9 mouse cellular contexts compared by ENCODE assay signal in the genomic region with DNA sequence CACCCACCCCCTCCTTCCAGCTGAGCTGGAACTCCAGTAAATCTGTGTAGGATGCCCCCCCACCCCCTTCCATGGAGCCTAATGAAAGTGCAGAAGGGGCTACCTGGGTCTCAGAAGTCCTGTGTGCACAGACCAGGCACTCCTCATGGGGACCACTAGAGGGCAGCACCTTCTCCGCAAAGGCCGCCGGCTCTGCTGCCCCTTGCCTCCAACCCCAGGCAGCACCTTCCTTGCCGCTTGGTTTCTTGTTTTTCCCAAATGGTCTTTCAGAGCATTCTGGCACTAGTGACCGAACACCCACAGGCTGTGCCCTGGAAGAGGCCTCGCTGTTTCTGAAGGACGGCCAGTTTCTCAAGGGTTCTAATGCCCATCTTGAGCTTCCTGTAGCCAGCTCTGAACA. TPM values are rescaled to one million over a fixed set of nuclear protein-coding genes. Genes with fewer than 3 reads are reported as not detected.
DNase-seq lines count a peak whose midpoint lies in the region; ATAC-seq and TF ChIP-seq lines count a peak whose summit lies in the region.
"Had no signal": no experiment of that assay in that cellular context is flagged by ENCODE, and none has a peak within 500 bp of the region (broad histone marks: within the 10 kb centered on the region; RNA-seq: fewer than 3 reads in every experiment).

No protein-coding gene starts in this region.

- TF ChIP-seq EP300 in MEL (IDR thresholded peaks at IDR 0.05; ENCODE audit: low read depth in 1 of 2, low read length in 2 of 2): no peak
- no peak for TF ChIP-seq EP300 in heart, adult 2 months (IDR thresholded peaks at IDR 0.05; ENCODE audit: insufficient read depth, low read depth, low read length)

- TF ChIP-seq CTCF in MEL (IDR thresholded peaks at IDR 0.05 in 2 of 3, conservative IDR thresholded peaks at IDR 0.05 in 1 of 3; ENCODE audit: control insufficient read depth in 1 of 3, insufficient read depth in 1 of 3, low read depth in 2 of 3, low read length in 3 of 3, poor library complexity in 1 of 3, severe bottlenecking in 1 of 3): peak; percentile 42 to 72 (median 50)
- TF ChIP-seq CTCF in heart, adult 2 months (IDR thresholded peaks at IDR 0.05): peak; percentile 78
- TF ChIP-seq CTCF in lung, embryonic 14.5 days (IDR thresholded peaks at IDR 0.05; ENCODE audit: low read depth): peak; percentile 88

- peaks cover 6 to 18% of the 10 kb centered on the region in 2 experiments; a peak in 3 of 4 replicates for H3K4me1 ChIP-seq in MEL (ENCODE audit: control insufficient read depth in 1 of 2, insufficient read depth in 2 of 2, low read length in 2 of 2)
- H3K4me1 ChIP-seq in heart, adult 2 months (ENCODE audit: control insufficient read depth, insufficient read depth, low read length): no peaks in the 10 kb centered on the region
- H3K4me1 ChIP-seq in kidney, embryonic 14.5 days (ENCODE audit: control insufficient read depth, insufficient read depth, low read length): no peaks in the 10 kb centered on the region
- H3K4me1 ChIP-seq in lung, embryonic 14.5 days (ENCODE audit: insufficient read depth): no peaks in the 10 kb centered on the region

- peak; percentile 24 for DNase-seq in gastrocnemius, adult 18-20 months (ENCODE audit: low spot score)
- DNase-seq in gastrocnemius, adult 8-10 months (ENCODE audit: low spot score in 2 of 2): no peak
- DNase-seq in MEL (ENCODE audit: low read depth, low spot score): peak; percentile 79
- peak; percentile 71 to 72 for DNase-seq in cerebellum, postnatal 10 days
- DNase-seq in heart, adult 2 months: peak; percentile 14 to 45
- DNase-seq in lung, embryonic 14.5 days: peak; percentile 81
- peak; percentile 11 for DNase-seq in right cerebral cortex, postnatal 25 days

- H3K36me3 ChIP-seq in MEL (ENCODE audit: control insufficient read depth in 1 of 2, insufficient read depth in 2 of 2, low read length in 2 of 2): peaks cover 0 to 12% of the 10 kb centered on the region in 2 experiments; a peak in 2 of 4 replicates
- no peaks in the 10 kb centered on the region for H3K36me3 ChIP-seq in heart, adult 2 months (ENCODE audit: control insufficient read depth, insufficient read depth, low read length)
- H3K36me3 ChIP-seq in kidney, embryonic 14.5 days (ENCODE audit: control insufficient read depth, insufficient read depth, low read length): no peaks in the 10 kb centered on the region
- H3K36me3 ChIP-seq in lung, embryonic 14.5 days (ENCODE audit: insufficient read depth): no peaks in the 10 kb centered on the region

- peak overlapping the region; percentile 59 for H3K9ac ChIP-seq in MEL (ENCODE audit: control insufficient read depth, low read depth, low read length, poor library complexity, severe bottlenecking)
- no peak overlapping the region for H3K9ac ChIP-seq in heart, adult 2 months (ENCODE audit: low read depth, low read length)
- no peak overlapping the region for H3K9ac ChIP-seq in kidney, embryonic 14.5 days (ENCODE audit: low read depth, low read length)
- H3K9ac ChIP-seq in lung, embryonic 14.5 days: no peak overlapping the region

- no peak overlapping the region for H3K27ac ChIP-seq in MEL (ENCODE audit: control insufficient read depth, low read depth, low read length)
- H3K27ac ChIP-seq in heart, adult 2 months: no peak overlapping the region
- no peak overlapping the region for H3K27ac ChIP-seq in kidney, embryonic 14.5 days (ENCODE audit: low read depth, low read length)
- no peak overlapping the region for H3K27ac ChIP-seq in lung, embryonic 14.5 days (ENCODE audit: low read depth)
- H3K27ac ChIP-seq: macrophage had no signal

- H3K4me3 ChIP-seq in MEL (ENCODE audit: control insufficient read depth in 1 of 2, insufficient read depth in 1 of 2, low read depth in 2 of 2, low read length in 2 of 2): peak overlapping the region; percentile 46 to 97
- no peak overlapping the region for H3K4me3 ChIP-seq in heart, adult 2 months
- no peak overlapping the region for H3K4me3 ChIP-seq in kidney, embryonic 14.5 days (ENCODE audit: low read length)
- no peak overlapping the region for H3K4me3 ChIP-seq in lung, embryonic 14.5 days (ENCODE audit: low read depth, low read length)

- 0 out of 2 replicates have a peak overlapping the region, but pooled peaks have one; percentile 17 for H3K4me2 ChIP-seq in kidney, embryonic 14.5 days (replicated peaks; ENCODE audit: low read depth, low read length)
- peak overlapping the region; percentile 44 for H3K4me2 ChIP-seq in lung, embryonic 14.5 days

- no peak for TF ChIP-seq POLR2A in MEL (IDR thresholded peaks at IDR 0.05; ENCODE audit: control insufficient read depth in 1 of 2, insufficient read depth in 1 of 2, low read depth in 1 of 2, low read length in 2 of 2, poor library complexity in 1 of 2)
- no peak for TF ChIP-seq POLR2A in heart, adult 2 months (IDR thresholded peaks at IDR 0.05; ENCODE audit: insufficient read depth, low read depth, low read length)

- no peaks in the 10 kb centered on the region for H3K9me3 ChIP-seq in MEL (replicated peaks; ENCODE audit: insufficient read depth, low read length)
- no peaks in the 10 kb centered on the region for H3K9me3 ChIP-seq in kidney, embryonic 14.5 days (ENCODE audit: control insufficient read depth, low read length)
- no peaks in the 10 kb centered on the region for H3K9me3 ChIP-seq in lung, embryonic 14.5 days (ENCODE audit: low read depth, low read length)

- no peaks in the 10 kb centered on the region for H3K79me2 ChIP-seq in MEL (ENCODE audit: control insufficient read depth, insufficient read depth, low read length, poor library complexity)
- H3K79me2 ChIP-seq in heart, adult 2 months (replicated peaks; ENCODE audit: control insufficient read depth, insufficient read depth, low read length): no peaks in the 10 kb centered on the region

- TF ChIP-seq RAD21 in MEL (IDR thresholded peaks at IDR 0.05; ENCODE audit: low read depth, low read length): no peak

- 7% methylated on average over 7 of the region's 7 CpGs for WGBS in heart, adult 2 months
- 4% methylated on average over 7 of the region's 7 CpGs for WGBS in kidney, embryonic 14.5 days
- WGBS in lung, embryonic 14.5 days: 7% methylated on average over 7 of the region's 7 CpGs

- ATAC-seq in kidney, embryonic 14.5 days (ENCODE audit: low FRiP score, low TSS enrichment): 0 out of 2 replicates have a peak, but pooled peaks have one; percentile 40
- ATAC-seq in lung, embryonic 14.5 days (ENCODE audit: insufficient read depth): peak; percentile 71

- intact Hi-C loops in heart, adult 2 months (cut with DNase I): loop anchor here (1.0 to 2.0 kb wide), 2 partner anchors 43 to 72 kb away; no protein-coding TSS in a partner anchor

- H3K27me3 ChIP-seq in MEL (ENCODE audit: control insufficient read depth in 1 of 2, insufficient read depth in 2 of 2, low read length in 2 of 2): no peaks in the 10 kb centered on the region
- no peaks in the 10 kb centered on the region for H3K27me3 ChIP-seq in heart, adult 2 months (ENCODE audit: control insufficient read depth, insufficient read depth, low read length)
- no peaks in the 10 kb centered on the region for H3K27me3 ChIP-seq in kidney, embryonic 14.5 days (ENCODE audit: control insufficient read depth, insufficient read depth, low read length)
- no peaks in the 10 kb centered on the region for H3K27me3 ChIP-seq in lung, embryonic 14.5 days (ENCODE audit: insufficient read depth, low read length)

TF ChIP-seq in MEL, 35 proteins besides CTCF, POLR2A, EP300 and RAD21:
- TF ChIP-seq SMC3 (IDR thresholded peaks at IDR 0.05; ENCODE audit: low read depth, low read length) (peak; percentile 25; the same call in 1 of the 2 replicates), NELFE (IDR thresholded peaks at IDR 0.05; ENCODE audit: low read depth, low read length) (no peak)
TF ChIP-seq in MEL: peak in this region for 1.

RNA-seq across cellular contexts. Expression of a gene that starts 24.6 kb away (rescaled TPM):
- total RNA-seq in gastrocnemius, adult 18-20 months (2021): not detected
- not detected for total RNA-seq in gastrocnemius, adult 8-10 months (2022)
- total RNA-seq in MEL (2012; rRNA removed): not detected in 2 replicates
- polyA plus RNA-seq in MEL (2012; ENCODE audit: insufficient read depth in 1 of 2, insufficient read length in 2 of 2, low read depth in 1 of 2, low replicate concordance in 2 of 2, missing spikeins in 1 of 2): under 1 TPM in 1 of 2 experiments, not detected in 1; 0.19 TPM
- total RNA-seq in heart, adult 2 months (2021): not detected
- not detected in 2 replicates for polyA plus RNA-seq in heart, adult 2 months (2012; rRNA removed)
- polyA plus RNA-seq in kidney, embryonic 14.5 days (2014; fragmentation: Nextera tagmentation; extraction: Ambion mirVana): not detected in 2 replicates
- not detected in 2 replicates for polyA plus RNA-seq in lung, embryonic 14.5 days (2014; fragmentation: Nextera tagmentation; extraction: Ambion mirVana)

RNA-seq across cellular contexts. Expression of a gene that starts 27.8 kb away (rescaled TPM):
- not detected for total RNA-seq in gastrocnemius, adult 18-20 months (2021)
- total RNA-seq in gastrocnemius, adult 8-10 months (2022): not detected
- not detected in 2 replicates for total RNA-seq in MEL (2012; rRNA removed)
- under 1 TPM in 1 of 2 experiments, not detected in 1; 0.06 TPM for polyA plus RNA-seq in MEL (2012; ENCODE audit: insufficient read depth in 1 of 2, insufficient read length in 2 of 2, low read depth in 1 of 2, low replicate concordance in 2 of 2, missing spikeins in 1 of 2)
- total RNA-seq in heart, adult 2 months (2021): not detected
- not detected in 2 replicates for polyA plus RNA-seq in heart, adult 2 months (2012; rRNA removed)
- not detected in 2 replicates for polyA plus RNA-seq in kidney, embryonic 14.5 days (2014; fragmentation: Nextera tagmentation; extraction: Ambion mirVana)
- not detected in 2 replicates for polyA plus RNA-seq in lung, embryonic 14.5 days (2014; fragmentation: Nextera tagmentation; extraction: Ambion mirVana)
- polyA plus RNA-seq: macrophage had no signal

RNA-seq across cellular contexts. Expression of a gene that starts 57.5 kb away (rescaled TPM):
- not detected for total RNA-seq in gastrocnemius, adult 18-20 months (2021)
- not detected for total RNA-seq in gastrocnemius, adult 8-10 months (2022)
- 0.58 and 0.65 TPM in 2 replicates for total RNA-seq in MEL (2012; rRNA removed)
- 1 to 10 TPM in 1 of 2 experiments, not detected in 1; 4.9 TPM for polyA plus RNA-seq in MEL (2012; ENCODE audit: insufficient read depth in 1 of 2, insufficient read length in 2 of 2, low read depth in 1 of 2, low replicate concordance in 2 of 2, missing spikeins in 1 of 2)
- total RNA-seq in heart, adult 2 months (2021): under 1 TPM in 1 of 2 experiments, not detected in 1; 0.09 TPM
- polyA plus RNA-seq in heart, adult 2 months (2012; rRNA removed): 1.4 and 1.8 TPM in 2 replicates
- 0.91 and 2.2 TPM in 2 replicates for polyA plus RNA-seq in kidney, embryonic 14.5 days (2014; fragmentation: Nextera tagmentation; extraction: Ambion mirVana)
- 0.60 and 0.70 TPM in 2 replicates for polyA plus RNA-seq in lung, embryonic 14.5 days (2014; fragmentation: Nextera tagmentation; extraction: Ambion mirVana)

RNA-seq across cellular contexts. Expression of a gene that starts 60.0 kb away (rescaled TPM):
- 10 to 100 TPM; 59.3 to 62.6 TPM for total RNA-seq in gastrocnemius, adult 18-20 months (2021)
- 10 to 100 TPM; 55.0 to 77.6 (median 67.7) TPM for total RNA-seq in gastrocnemius, adult 8-10 months (2022)
- 254 and 516 TPM in 2 replicates for total RNA-seq in MEL (2012; rRNA removed)
- 1,000 to 10,000 TPM in 1 of 2 experiments, 100 to 1,000 TPM in 1; 737 to 5,492 TPM for polyA plus RNA-seq in MEL (2012; ENCODE audit: insufficient read depth in 1 of 2, insufficient read length in 2 of 2, low read depth in 1 of 2, low replicate concordance in 2 of 2, missing spikeins in 1 of 2)
- 100 to 1,000 TPM; 111 to 113 TPM for total RNA-seq in heart, adult 2 months (2021)
- 179 and 246 TPM in 2 replicates for polyA plus RNA-seq in heart, adult 2 months (2012; rRNA removed)
- 1,584 and 1,728 TPM in 2 replicates for polyA plus RNA-seq in kidney, embryonic 14.5 days (2014; fragmentation: Nextera tagmentation; extraction: Ambion mirVana)
- polyA plus RNA-seq in lung, embryonic 14.5 days (2014; fragmentation: Nextera tagmentation; extraction: Ambion mirVana): 1,829 and 1,952 TPM in 2 replicates

Comparison
In these comparisons a context has a peak if more than half of its experiments do, and no peak if none do; other contexts are left out.
1. DNase-seq: peak in gastrocnemius, adult 18-20 months (single experiment), MEL (single experiment), cerebellum, postnatal 10 days (2 of 2), heart, adult 2 months (2 of 2), lung, embryonic 14.5 days (single experiment) and right cerebral cortex, postnatal 25 days (single experiment); none in gastrocnemius, adult 8-10 months (0 of 2).
2. H3K4me3 ChIP-seq: peak in MEL (2 of 2); none in heart, adult 2 months (single experiment), kidney, embryonic 14.5 days (single experiment) and lung, embryonic 14.5 days (single experiment).
3. Peak in every context shown above with its lines, with median percentiles within 50 percentile points of each other: CTCF ChIP-seq.